Mouse (Mus musculus) kidney, adult 2 months (tissue): ENCODE results near the gene Dync2li1.

Experiments used
- CTCF ChIP-seq: fragments of 200-500 bp; conservative IDR thresholded peaks from 2 replicates; pipeline ENCODE4 v1.5.1; 2011; ENCODE audit warnings: low read depth, mild to moderate bottlenecking, control low read depth, low read length, moderate library complexity, mixed read lengths; ENCODE audit not compliant: insufficient read depth, insufficient read length
- POLR2A ChIP-seq: fragments of 200-500 bp; IDR thresholded peaks from one replicate; pipeline ENCODE4 v1.6.1; 2011; ENCODE audit warnings: low read depth, low read length, control low read depth

DNA sequence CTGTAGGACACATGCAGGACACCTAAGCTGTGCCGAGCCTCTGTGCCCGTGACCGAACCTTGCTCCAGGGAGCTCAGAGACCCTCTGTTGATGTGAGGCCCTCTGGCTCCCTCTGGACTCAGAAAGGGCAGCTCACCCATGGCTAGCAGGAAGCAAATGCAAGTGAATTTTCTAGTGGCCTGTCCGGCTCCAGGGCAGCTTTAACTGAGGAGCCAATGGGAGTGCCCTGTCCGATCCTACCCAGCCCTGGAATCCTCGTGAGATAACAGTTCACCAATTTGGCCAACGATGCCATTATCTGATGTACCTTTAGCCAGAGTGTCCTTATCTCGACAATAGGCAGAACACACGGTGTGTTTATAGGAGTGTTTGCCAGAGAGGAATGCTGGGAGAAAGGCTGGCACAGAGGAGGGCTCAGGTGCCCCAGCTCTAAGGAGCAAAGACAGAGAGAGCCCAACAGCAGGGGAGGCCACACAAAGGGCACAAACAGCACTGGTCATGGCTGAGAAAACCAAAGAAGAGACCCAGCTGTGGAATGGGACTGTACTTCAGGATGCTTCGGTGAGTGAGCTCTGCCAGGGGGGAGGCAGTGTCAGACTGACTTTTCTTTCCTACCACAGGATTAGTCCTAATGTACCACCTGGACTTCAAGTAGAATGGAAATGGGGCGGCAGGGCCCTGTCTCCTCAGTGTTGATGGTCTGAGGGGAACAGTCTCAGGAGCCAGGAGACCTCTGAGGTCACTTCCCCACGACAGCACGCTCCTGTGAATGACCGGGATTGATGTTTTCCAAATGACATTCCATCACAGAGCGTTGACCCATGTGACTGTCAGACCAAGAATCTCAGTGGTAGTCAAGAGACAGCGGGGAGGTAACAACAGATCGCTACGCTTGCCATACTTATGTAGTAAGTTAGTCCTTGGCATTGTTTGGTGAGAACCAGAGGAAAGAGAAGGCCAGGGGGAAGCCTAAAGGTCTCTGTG, 56.7 kb downstream of the Dync2li1 start, which contains the start of gene Abcg5:
- no peak; the same call in 1 of the 2 replicates for TF ChIP-seq CTCF
- no peak for TF ChIP-seq POLR2A
